Mouse (Mus musculus) monocyte, adult 2 months (primary cell): ENCODE measurements at regions not wholly inside any gene's neighbourhood (a gene's known extent, or its start where the extent isn't known, plus 50 kb on each side); places are given as distances from the start of the nearest gene placed in this dataset.

ENCODE experiments used
- DNase-seq, 2 experiments: peaks; one replicate each; pipeline ENCODE4 v3.0.0; 2022; ENCODE audit warnings: low spot score in 2 of 2, low read depth in 1 of 2

DNA sequence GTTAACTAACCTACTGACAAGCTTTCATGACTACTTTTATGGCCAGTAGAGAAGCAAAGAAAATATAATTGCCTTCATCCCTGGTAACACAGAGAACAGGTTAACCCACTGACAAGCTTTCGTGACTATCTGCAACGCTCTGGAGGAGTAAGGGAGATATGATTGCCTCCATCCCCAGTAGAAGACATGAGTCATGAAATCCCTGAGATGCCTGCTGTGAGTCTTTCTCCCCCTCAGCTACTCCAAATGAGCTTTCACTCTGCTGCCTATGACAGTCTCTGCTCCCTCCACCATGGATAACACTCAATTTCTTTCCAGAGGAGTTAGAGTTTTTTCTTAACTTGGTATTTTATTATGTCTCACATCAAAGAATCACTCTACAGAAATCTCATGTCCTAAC lies 2493.4 kb upstream of the Gm7489 start:
- DNase-seq: no peak

DNA sequence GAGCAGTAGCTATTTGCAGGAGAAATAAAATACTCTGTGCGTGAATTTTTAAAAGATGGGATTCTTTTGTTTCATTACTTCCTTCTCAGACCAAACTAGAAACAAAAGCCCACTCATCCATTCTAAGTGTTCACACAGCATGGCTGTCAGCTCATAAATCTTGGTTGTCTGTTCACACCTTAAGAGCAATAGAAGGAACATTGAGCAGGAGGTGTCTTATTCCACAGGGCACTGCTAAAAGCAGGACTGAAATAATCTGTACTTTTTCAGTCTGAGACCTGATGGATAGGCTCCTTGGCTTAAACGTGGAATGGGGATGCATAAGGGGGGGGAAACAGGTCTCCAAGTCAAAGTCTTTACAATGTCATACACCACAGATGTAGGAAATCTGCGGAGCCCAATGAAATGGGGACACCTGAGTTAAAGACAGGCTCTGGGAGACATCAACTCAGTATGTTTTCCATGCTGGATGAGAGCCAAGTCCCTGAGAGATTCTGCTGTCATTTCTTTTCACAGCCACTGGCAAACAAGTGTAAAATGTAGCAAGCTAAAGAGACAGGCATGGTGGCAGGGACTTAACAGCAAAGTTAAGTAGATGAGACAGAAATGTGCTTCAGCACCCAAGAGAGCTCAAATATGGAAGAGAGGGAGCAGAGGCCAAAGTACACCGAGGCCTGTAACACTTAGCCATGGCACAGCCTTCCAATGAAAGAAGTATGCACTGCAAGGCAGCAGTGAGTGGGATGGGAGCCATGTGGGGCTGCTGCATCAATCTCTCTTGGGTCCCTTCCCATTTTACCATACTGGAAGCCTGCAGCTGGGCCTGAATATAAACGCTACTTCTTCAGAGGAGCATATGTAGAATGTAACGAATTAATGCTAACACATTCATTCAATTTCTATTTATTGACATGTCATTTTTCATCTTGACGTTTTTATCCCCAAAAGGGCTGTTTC lies 2492.0 kb upstream of the Gm7489 start:
- DNase-seq: no peak

DNA sequence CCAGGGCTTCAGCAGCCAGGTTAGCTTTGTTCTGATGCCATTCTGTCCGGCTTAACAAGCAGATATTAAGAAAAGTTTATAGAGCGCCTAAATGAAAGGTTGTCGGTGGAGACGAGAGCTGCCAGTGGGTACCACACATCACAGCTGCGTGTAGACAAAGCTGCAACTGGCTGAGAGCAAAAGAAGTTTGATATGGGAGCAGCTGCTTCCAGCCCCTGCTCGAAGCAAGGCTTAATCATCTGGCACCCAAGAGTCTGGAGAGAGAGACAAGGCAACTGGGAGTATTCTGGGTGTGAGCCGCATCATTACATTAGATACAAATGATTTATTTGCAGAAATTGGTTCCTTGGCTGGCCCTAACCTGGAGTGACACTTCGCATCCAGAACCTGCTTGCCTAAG lies 2488.7 kb upstream of the Gm7489 start:
- no peak for DNase-seq

DNA sequence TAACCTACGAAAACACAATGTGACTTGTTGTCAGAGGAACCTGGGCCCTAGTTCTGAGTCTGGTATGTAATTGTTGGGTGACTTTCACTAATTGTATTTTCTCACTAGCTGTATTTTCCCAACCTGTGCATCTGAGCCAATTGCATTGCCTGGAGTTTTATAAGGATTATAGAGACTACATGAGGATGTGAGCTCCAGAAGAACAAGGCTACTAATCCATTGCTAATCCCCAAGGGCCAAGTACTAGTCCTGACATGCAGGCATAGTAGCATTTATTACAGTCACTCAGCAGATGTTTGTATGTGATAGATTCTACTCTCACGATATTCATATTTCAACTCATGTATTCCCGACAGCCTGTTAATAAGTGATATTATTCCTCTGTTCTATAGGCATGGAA lies 2481.1 kb upstream of the Gm7489 start:
- no peak for DNase-seq

DNA sequence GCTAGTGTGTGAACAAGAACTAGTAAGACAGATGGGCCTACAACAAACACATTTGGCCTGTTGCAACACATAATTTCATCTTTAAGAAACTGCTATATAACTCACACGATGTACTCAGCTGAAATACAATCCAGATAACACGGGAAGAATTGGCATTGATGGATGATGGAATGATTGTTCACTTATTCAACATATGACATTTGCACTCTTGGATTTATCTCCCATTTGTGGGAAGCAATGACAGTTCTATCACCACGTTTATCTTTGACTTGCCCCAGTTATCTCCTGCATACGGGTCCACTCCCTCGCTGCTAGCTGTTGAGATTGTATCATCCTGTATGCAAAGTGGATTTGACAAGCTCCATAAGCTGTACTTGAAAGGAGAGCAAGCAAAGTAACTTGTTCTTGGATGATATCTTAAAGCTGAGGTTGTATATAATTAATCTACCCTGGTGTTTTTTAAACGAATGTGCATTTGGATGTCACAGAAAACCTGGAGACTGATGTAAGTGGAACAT lies 2474.9 kb upstream of the Gm7489 start:
- no peak for DNase-seq

DNA sequence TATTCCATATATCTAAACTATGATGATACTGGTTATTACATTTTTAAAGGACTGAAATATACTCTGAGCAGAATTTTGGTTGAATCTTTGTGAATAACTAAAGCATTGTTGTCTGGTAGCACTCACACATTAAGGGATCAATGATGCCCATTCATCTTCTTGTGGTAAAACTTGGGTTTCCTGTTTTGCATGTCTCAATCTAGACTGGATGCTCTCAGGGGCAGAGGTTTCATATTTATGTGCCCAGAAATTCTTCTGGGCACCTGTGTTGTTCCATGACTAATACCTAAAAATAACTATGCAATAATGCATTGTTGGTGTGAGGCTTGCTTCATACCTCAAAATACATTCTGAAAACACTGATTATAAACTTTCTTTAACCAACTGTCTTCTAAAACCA lies 2472.7 kb upstream of the Gm7489 start:
- no peak for DNase-seq

DNA sequence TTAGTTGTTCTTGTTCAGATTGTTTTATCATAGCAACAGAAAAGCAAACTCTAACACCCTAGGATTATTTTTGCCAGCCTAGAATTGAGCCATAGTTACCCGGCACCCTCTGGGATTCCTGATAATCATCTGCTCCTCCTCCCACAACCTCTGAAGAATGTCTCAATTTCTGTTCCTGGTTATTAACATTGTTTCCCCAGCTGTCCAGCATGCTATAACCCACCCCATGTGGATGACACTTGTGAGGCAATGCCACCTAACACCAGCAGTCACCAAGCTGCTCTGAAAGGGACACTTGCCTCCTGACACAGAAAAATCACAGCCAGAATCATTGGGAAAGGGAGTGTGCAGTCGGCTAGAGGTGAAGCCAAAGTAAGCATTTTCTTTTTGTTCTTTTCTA lies 2442.1 kb upstream of the Gm7489 start:
- no peak for DNase-seq

DNA sequence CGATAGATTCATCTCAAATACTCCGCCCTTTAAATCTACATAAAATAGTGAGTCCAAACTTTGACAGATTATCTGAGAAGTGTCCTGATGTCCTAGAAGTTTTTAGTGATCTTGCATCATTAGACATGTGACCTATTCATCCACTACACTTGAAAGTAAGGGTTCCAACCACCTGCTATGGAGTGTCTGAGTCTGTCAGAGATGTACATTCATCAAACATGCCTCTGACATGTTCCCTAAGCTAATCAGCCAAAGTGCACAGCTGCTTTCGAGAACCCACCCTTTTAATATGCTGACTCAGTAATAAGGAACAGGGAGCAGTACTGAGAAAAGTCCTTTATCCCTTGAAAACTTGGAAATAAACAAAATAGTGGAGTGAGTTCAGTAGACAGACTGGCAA lies 2414.8 kb upstream of the Gm7489 start:
- no peak for DNase-seq

DNA sequence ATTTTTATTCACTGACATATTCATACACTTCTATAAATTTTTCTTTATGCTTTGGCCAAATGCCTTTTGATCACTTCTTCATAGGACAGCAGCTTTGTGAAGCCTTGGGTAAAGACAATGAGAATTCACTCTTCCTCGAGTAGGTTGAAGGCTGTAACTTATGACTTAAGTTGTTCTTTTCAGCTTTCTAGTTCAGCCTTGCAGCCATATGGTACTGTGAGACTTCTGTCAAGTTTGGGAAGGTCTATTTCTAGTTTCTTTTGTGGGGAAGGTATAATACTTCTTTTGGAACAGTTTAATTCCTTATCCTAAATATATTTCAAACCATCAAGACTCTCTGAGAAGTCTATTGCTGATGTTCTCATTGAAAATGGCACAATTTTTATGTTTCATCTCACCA lies 2413.6 kb upstream of the Gm7489 start:
- no peak for DNase-seq

DNA sequence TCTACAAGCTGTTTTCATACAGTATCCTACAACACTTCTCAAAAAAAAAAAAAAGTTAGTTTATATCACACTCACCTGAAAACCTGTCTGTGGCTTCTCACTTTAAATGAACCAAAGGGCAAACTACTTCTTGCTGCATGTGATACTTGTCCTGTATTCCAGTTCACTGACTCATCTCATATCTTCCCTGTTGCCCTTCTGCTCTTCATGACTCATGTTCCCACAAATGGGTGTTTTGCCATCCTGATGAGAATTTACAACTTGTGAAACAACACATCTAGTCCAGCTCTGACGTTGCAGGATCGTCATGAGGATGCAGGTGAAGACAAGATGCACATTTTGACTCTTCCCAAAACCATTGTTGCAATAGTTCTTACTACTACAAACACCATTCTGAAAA lies 2412.7 kb upstream of the Gm7489 start:
- no peak for DNase-seq

DNA sequence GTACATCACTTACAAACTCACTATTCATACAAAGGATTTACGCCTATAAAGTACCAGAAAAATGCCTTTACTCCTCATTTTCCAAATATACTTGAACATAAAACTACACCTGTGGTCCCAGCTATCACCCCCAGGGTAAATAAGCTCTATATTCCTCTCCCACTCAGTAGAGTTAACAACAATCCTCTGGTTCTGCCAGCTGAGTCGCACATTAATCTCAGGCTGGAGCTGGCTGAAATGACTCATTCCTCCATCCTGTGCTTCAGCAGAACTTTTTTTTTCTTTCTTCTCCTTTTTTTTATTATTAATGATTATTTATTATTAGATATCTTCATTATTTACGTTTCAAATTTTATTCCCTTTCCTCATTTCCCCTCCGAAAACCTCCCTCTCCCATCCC lies 2402.8 kb upstream of the Gm7489 start:
- DNase-seq: no peak

DNA sequence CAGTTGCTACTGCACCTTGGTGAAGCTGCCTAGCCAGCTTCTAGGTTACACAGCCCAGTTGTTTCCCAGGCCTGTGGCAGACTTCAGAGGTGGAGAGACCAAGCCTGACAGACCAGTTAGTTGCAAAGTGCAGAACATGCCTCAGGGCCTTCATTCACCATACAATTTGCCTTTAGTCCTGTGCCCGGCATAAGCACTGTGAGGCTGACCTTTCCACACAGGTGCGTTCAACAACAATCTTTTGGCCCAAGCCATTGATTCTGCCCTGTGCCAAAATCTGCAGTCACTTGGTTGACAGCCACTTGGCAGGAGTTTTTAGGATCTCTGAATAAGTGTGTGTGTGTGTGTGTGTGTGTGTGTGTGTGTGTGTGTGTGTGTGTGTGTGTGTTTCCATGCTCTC lies 2400.5 kb upstream of the Gm7489 start:
- DNase-seq: no peak

DNA sequence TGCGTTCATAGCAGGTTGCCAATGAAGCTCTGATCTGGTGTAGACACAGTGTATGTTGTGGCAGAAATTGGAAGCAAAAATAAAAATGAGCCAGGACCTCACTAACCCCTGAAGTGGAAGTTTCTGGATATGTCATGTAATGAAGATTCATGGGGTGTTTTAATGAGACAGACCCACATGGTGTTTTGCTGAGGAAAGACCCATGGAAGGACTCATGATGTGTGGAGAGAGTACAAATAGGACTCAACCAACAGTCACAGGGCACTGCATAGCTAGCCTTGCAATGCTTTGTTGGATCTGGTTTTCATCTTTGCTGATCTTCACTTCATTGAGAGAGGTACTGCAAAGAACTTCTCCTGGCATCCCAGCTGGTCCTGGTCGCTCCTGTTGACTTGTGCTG lies 2399.2 kb upstream of the Gm7489 start:
- no peak for DNase-seq

DNA sequence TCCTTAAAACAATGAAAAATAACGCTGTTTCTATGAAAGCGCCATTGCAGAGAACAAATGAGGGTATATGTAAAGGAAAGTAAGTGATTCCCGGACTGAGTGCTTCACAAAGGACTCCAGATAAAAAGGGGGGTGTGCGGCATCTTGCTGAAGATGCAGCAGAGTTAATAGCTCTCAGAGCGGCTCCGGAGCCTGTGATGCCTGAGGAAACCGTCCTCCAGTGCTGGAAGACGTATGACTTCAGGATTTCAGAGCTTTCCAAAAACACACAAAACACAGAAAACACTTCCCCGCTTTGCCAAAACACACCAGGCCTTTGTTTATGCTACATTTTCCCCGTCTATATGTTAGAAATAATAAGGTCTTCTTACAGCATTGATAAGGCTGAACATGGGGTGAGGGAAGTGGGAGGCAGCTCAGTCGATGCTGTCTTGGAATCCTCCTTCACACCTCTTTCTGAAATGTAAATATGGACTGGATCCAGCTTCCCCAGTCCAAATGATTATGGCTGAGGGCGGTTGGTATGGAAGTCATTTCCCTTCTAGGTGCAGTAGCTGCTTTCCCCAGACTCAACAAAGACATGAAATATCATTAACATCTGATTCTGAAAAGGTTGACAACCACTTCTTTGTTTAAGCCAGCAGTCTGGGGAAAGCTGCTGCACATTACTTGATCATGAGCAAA lies 2382.5 kb upstream of the Gm7489 start:
- DNase-seq: no peak

DNA sequence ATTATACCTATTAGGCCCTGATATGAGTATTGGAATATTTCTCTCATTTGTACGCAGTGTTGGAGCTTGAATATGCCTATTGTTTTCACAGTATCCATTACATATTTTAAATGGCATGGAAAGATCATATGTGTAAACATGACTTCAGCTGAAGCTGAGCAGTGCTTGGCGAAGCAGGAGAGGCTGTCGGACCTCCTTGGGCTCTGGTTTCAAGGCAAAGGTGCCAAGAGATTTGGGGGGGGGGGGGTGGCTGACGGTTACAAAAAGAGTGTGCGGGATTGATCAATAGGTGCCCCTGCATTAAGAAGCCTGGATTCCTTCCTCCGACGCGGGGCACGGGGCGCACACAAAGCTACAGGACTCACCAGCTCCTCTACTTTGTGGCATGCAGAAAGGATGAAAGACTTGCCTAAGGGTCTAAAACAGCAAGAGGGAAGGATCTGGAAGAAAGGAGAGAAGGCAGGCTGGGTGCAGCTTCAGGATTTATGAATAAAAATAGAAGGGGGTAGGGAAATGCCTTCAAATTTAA lies 2381.9 kb upstream of the Gm7489 start:
- DNase-seq: no peak

DNA sequence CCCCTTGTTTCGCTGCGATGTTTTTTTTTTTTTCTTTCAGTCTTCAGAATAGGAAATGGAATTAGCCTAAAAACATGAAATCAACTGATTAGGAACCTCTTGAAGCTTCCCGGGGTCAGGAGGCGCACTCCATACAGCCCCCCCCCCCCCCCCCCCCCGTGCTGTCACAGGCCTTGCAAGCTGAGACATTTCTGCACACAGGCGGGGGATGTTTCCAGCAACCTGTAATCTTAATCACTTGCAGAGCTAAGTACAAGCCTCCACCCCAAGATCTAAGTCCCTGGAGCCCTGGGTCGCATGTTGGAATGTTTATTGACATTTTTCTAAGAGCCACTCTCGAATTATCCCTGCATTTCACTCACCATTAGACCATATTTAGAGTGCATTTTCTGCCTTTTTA lies 2381.4 kb upstream of the Gm7489 start:
- DNase-seq: no peak

DNA sequence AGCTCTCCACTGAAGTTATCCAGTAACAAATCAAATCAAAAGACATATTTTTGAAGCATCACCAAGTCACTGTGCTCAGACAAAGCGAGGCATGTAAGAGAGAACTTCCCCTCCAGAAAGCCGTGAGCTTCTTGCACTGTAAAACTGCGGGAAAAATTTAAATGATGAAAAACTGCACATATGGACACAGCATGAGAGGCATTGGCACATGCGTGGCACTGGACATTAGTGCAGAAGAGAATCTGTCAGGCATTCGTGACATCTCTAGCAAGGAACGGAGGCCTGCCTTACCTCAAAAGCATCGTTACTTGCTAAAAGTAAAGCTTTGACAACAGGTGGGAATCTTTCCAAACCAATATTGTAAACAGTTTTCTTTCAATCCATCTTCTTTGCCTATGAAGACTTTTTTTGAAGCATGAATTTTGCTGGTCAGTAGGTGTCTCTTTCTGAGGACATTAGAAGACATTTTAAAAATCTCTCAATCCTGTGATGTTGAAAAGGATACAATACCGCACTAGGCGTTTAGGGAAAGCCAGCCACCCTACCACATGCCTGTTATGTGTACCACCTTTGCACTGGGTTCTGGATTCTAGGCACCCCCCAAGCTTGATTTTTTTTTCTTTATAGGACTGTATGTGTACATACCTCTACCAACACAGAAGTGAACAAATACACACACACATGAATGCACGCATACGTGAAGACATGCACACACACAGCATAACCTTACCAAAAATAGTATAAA lies 2380.5 kb upstream of the Gm7489 start:
- no peak for DNase-seq

DNA sequence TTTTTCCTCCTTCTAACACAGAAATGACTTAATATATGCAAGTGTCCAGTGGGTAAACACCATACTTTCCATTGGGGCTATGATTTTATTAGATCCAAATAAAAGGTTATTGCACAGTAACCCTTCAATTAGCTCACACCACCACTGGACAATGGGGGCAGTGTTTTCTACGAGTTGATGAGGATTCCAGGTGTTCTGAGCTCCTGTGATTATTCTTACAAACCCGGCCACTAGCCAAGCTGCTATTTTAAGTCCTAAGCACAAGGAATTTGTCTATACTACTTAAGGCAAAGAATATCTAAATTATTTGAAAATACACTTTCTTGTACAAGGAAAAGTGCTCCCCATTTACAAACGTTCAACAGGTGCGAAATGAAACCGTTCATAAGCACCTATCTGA lies 2379.9 kb upstream of the Gm7489 start:
- DNase-seq: no peak

DNA sequence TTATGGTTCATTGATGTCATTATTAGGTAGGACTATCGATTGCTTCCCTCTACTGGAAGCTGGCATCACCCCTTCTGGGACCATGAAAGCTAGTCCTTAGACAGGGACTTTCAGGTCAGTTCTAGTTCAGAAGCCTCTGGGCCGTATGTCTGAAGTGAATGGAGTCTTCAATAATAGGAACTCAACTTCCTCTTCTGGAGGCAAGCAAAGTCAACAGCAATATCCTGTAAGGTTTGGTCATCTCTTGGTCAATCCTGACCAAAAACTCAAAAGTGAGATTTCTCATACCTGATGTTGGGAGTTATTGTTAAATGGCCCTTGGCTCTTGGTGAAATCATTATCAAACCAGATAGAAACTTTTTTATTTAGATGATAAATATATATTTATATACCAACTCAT lies 2377.6 kb upstream of the Gm7489 start:
- no peak for DNase-seq

DNA sequence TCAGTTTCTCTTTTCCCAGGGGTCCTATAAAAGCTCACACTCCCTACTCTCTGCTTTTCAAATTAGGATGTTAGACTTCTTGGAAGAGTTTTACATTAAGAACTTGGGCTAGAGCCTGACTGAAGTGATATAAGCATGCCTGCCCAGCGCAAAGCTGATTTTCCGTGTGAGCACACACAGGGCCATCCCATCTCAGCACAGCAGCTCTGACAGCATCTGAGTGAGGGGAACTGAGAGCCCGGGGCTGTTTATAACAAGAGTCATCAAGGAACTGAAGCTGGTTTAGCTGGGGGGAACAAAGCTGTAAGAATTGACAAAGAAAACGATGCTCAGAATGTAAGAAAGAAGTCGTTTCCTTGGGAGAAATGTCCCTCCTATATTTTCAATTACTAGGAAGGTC lies 2373.4 kb upstream of the Gm7489 start:
- no peak for DNase-seq

DNA sequence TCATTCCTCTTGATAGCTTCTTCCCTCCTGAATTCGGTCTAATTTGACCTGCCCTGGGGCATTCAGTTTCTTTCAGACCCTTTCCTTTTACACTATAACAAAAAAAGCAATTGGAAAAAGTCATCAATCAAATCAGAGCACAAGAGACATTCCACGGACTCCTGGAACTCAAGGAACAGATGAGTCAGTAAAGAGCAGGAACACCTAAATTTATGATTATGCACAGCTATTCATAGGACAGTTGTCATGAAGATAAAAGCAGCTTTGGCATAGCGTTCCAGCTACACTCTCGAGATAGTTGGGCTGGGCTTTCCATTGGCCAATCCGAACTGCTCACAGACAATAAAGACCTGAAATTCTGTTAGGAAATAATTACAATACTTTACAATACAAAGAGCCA lies 2348.4 kb upstream of the Gm7489 start:
- no peak for DNase-seq
